Mouse (Mus musculus): ENCODE data around the gene Ppara. TPM values are rescaled to one million over a fixed set of nuclear protein-coding genes. Genes with fewer than 3 reads are reported as not detected.

Ppara gene
- polyA plus RNA-seq, 1 experiment from 2014 or later: 5.9 TPM

GRCm38 (mm10) chr15:85808031-85808430 lies 73.2 kb downstream of the Ppara start:
- no peak overlapping the region for H3K4me3 ChIP-seq
- no peak overlapping the region for H3K9ac ChIP-seq
- WGBS: 82% methylated on average over 6 of the region's 6 CpGs
- no peak overlapping the region for H3K4me2 ChIP-seq
- H3K4me1 ChIP-seq: peaks cover 29% of the 10 kb centered on the region
- H3K27me3 ChIP-seq (replicated peaks): no peaks in the 10 kb centered on the region
- H3K27ac ChIP-seq (replicated peaks): no peak overlapping the region
- ATAC-seq (ENCODE audit: extremely low read depth, insufficient number of reproducible peaks, low FRiP score, low TSS enrichment): no peak
- H3K9me3 ChIP-seq: no peaks in the 10 kb centered on the region
- H3K36me3 ChIP-seq: peaks cover 7% of the 10 kb centered on the region; the same call in 1 of the 2 replicates

- no peaks in the 10 kb centered on the region for H3K9me3 ChIP-seq
- no peaks in the 10 kb centered on the region for H3K27me3 ChIP-seq (replicated peaks)
- H3K36me3 ChIP-seq: peaks cover 7% of the 10 kb centered on the region; the same call in 1 of the 2 replicates
- no peak overlapping the region for H3K4me3 ChIP-seq
- H3K4me1 ChIP-seq: peaks cover 28% of the 10 kb centered on the region
- 58% methylated on average over 8 of the region's 8 CpGs for WGBS
- no peak for ATAC-seq (ENCODE audit: extremely low read depth, insufficient number of reproducible peaks, low FRiP score, low TSS enrichment)
- H3K27ac ChIP-seq (replicated peaks): no peak overlapping the region
- H3K4me2 ChIP-seq: no peak overlapping the region
- H3K9ac ChIP-seq: no peak overlapping the region
Measured at GRCm38 (mm10) chr15:85808434-85808833, 73.7 kb downstream of the Ppara start.

- Histone ChIP-seq H3K4me1 (peaks cover 28% of the 10 kb centered on the region), H3K36me3 (peaks cover 7% of the 10 kb centered on the region; the same call in 1 of the 2 replicates), H3K9me3 (no peaks in the 10 kb centered on the region), H3K4me2 (no peak overlapping the region), H3K27me3 (replicated peaks) (no peaks in the 10 kb centered on the region), H3K9ac (no peak overlapping the region), H3K27ac (replicated peaks) (no peak overlapping the region), H3K4me3 (no peak overlapping the region)
- 79% methylated on average over 12 of the region's 12 CpGs for WGBS
- ATAC-seq (ENCODE audit: extremely low read depth, insufficient number of reproducible peaks, low FRiP score, low TSS enrichment): no peak
Measured at GRCm38 (mm10) chr15:85809091-85809490, 74.3 kb downstream of the Ppara start.

- Histone ChIP-seq H3K9ac (peak overlapping the region; percentile 93), H3K27me3 (replicated peaks) (0 out of 2 replicates have a peak, but pooled peaks cover 3% of the 10 kb centered on the region), H3K4me1 (peaks cover 28% of the 10 kb centered on the region), H3K4me3 (peak overlapping the region; percentile 78), H3K4me2 (peak overlapping the region; percentile 70), H3K36me3 (peaks cover 7% of the 10 kb centered on the region; the same call in 1 of the 2 replicates), H3K27ac (replicated peaks) (peak overlapping the region; percentile 96), H3K9me3 (no peaks in the 10 kb centered on the region)
- ATAC-seq (ENCODE audit: extremely low read depth, insufficient number of reproducible peaks, low FRiP score, low TSS enrichment): no peak
- WGBS: 53% methylated on average over 5 of the region's 5 CpGs
Measured at GRCm38 (mm10) chr15:85810462-85810805, 75.7 kb downstream of the Ppara start.

- ATAC-seq (ENCODE audit: extremely low read depth, insufficient number of reproducible peaks, low FRiP score, low TSS enrichment): peak; percentile 77
- Histone ChIP-seq H3K4me2 (peak overlapping the region; percentile 70), H3K36me3 (peaks cover 7% of the 10 kb centered on the region; the same call in 1 of the 2 replicates), H3K9ac (peak overlapping the region; percentile 93), H3K4me1 (peaks cover 28% of the 10 kb centered on the region), H3K27me3 (replicated peaks) (0 out of 2 replicates have a peak, but pooled peaks cover 3% of the 10 kb centered on the region), H3K9me3 (no peaks in the 10 kb centered on the region), H3K4me3 (peak overlapping the region; percentile 78), H3K27ac (replicated peaks) (peak overlapping the region; percentile 96)
- 2% methylated on average over 36 of the region's 36 CpGs for WGBS
Measured at GRCm38 (mm10) chr15:85810806-85811521, 76.2 kb downstream of the Ppara start.

GRCm38 (mm10) chr15:85811535-85812277 lies 76.9 kb downstream of the Ppara start, which contains the start of gene Cdpf1:
Cdpf1 (minus strand) TSS chr15:85811697.
- Histone ChIP-seq H3K4me3 (peak within 1 kb of the TSS; percentile 78), H3K4me1 (peaks cover 28% of the 10 kb centered on the region), H3K27ac (replicated peaks) (peak within 1 kb of the TSS; percentile 96), H3K27me3 (replicated peaks) (0 out of 2 replicates have a peak, but pooled peaks cover 3% of the 10 kb centered on the region), H3K4me2 (peak within 1 kb of the TSS; percentile 70), H3K9ac (peak within 1 kb of the TSS; percentile 93), H3K36me3 (peaks cover 7% of the 10 kb centered on the region; the same call in 1 of the 2 replicates), H3K9me3 (no peaks in the 10 kb centered on the region)
- ATAC-seq (ENCODE audit: extremely low read depth, insufficient number of reproducible peaks, low FRiP score, low TSS enrichment): peak; percentile 85
- WGBS: 2% methylated on average over 36 of the region's 36 CpGs

- WGBS: 48% methylated on average over 10 of the region's 10 CpGs
- Histone ChIP-seq H3K4me3 (no peak overlapping the region), H3K36me3 (no peaks in the 10 kb centered on the region), H3K9me3 (peaks cover 11% of the 10 kb centered on the region), H3K4me2 (no peak overlapping the region), H3K27me3 (replicated peaks) (peaks cover 6% of the 10 kb centered on the region; the same call in 1 of the 2 replicates), H3K4me1 (peaks cover 28% of the 10 kb centered on the region), H3K27ac (replicated peaks) (no peak overlapping the region), H3K9ac (no peak overlapping the region)
- ATAC-seq (ENCODE audit: extremely low read depth, insufficient number of reproducible peaks, low FRiP score, low TSS enrichment): no peak
Measured at GRCm38 (mm10) chr15:85813428-85813827, 78.6 kb downstream of the Ppara start.

- peaks cover 12% of the 10 kb centered on the region for H3K9me3 ChIP-seq
- peak within 1 kb of the TSS; percentile 88 for H3K9ac ChIP-seq
- H3K27me3 ChIP-seq (replicated peaks): peaks cover 49% of the 10 kb centered on the region
- peak within 1 kb of the TSS; percentile 60 for H3K4me3 ChIP-seq
- peak within 1 kb of the TSS; percentile 91 for H3K4me2 ChIP-seq
- WGBS: 2% methylated on average over 55 of the region's 65 CpGs
- no peak within 1 kb of the TSS for H3K27ac ChIP-seq (replicated peaks)
- H3K36me3 ChIP-seq: no peaks in the 10 kb centered on the region
- peaks cover 3% of the 10 kb centered on the region; the same call in 1 of the 2 replicates for H3K4me1 ChIP-seq
- peak; percentile 51; the same call in 1 of the 2 replicates for ATAC-seq (ENCODE audit: extremely low read depth, insufficient number of reproducible peaks, low FRiP score, low TSS enrichment)
Measured at GRCm38 (mm10) chr15:85821203-85822010, 86.6 kb downstream of the Ppara start, which contains the start of gene Pkdrej. Pkdrej (minus strand) TSS chr15:85821734.

- H3K4me3 ChIP-seq: peak overlapping the region; percentile 60
- no peak overlapping the region for H3K27ac ChIP-seq (replicated peaks)
- WGBS: 12% methylated on average over 4 of the region's 4 CpGs
- H3K27me3 ChIP-seq (replicated peaks): peaks cover 47% of the 10 kb centered on the region
- ATAC-seq (ENCODE audit: extremely low read depth, insufficient number of reproducible peaks, low FRiP score, low TSS enrichment): no peak
- H3K9me3 ChIP-seq: peaks cover 12% of the 10 kb centered on the region
- peaks cover 4% of the 10 kb centered on the region; the same call in 1 of the 2 replicates for H3K4me1 ChIP-seq
- no peaks in the 10 kb centered on the region for H3K36me3 ChIP-seq
- peak overlapping the region; percentile 91 for H3K4me2 ChIP-seq
- peak overlapping the region; percentile 88 for H3K9ac ChIP-seq
Measured at GRCm38 (mm10) chr15:85822011-85822359, 87.2 kb downstream of the Ppara start.

GRCm38 (mm10) chr15:85826676-85827075 lies 91.9 kb downstream of the Ppara start:
- H3K4me3 ChIP-seq: no peak overlapping the region
- no peaks in the 10 kb centered on the region for H3K36me3 ChIP-seq
- 39% methylated on average over 5 of the region's 5 CpGs for WGBS
- peaks cover 15% of the 10 kb centered on the region for H3K27me3 ChIP-seq (replicated peaks)
- ATAC-seq (ENCODE audit: extremely low read depth, insufficient number of reproducible peaks, low FRiP score, low TSS enrichment): no peak
- no peak overlapping the region for H3K9ac ChIP-seq
- H3K27ac ChIP-seq (replicated peaks): no peak overlapping the region
- H3K4me1 ChIP-seq: peaks cover 8% of the 10 kb centered on the region
- H3K4me2 ChIP-seq: no peak overlapping the region
- no peaks in the 10 kb centered on the region for H3K9me3 ChIP-seq

GRCm38 (mm10) chr15:85828071-85828470 lies 93.3 kb downstream of the Ppara start:
- WGBS: 83% methylated on average over 4 of the region's 4 CpGs
- no peak for ATAC-seq (ENCODE audit: extremely low read depth, insufficient number of reproducible peaks, low FRiP score, low TSS enrichment)
- H3K36me3 ChIP-seq: no peaks in the 10 kb centered on the region
- H3K4me1 ChIP-seq: peaks cover 13% of the 10 kb centered on the region
- H3K4me3 ChIP-seq: no peak overlapping the region
- no peak overlapping the region for H3K27ac ChIP-seq (replicated peaks)
- H3K4me2 ChIP-seq: no peak overlapping the region
- peaks cover 5% of the 10 kb centered on the region; the same call in 1 of the 2 replicates for H3K27me3 ChIP-seq (replicated peaks)
- no peak overlapping the region for H3K9ac ChIP-seq
- no peaks in the 10 kb centered on the region for H3K9me3 ChIP-seq

Measured in heart, embryonic 13.5 days (tissue).